Mouse (Mus musculus) embryonic fibroblast, embryonic 13.5 days (primary cell): ENCODE measurements around the gene Fmo5.

Experiments
- CTCF ChIP-seq: IDR thresholded peaks from 2 replicates; pipeline ENCODE4 v1.5.1; 2011; ENCODE audit warnings: mild to moderate bottlenecking, control low read depth, low read length, moderate library complexity, borderline replicate concordance; ENCODE audit not compliant: insufficient read depth
- POLR2A ChIP-seq: IDR thresholded peaks from 2 replicates; pipeline ENCODE4 v1.6.1; 2011; ENCODE audit warnings: low read depth, mild to moderate bottlenecking, control low read depth, low read length, moderate library complexity

- no peak for TF ChIP-seq POLR2A
- no peak for TF ChIP-seq CTCF
Measured at GRCm38 (mm10) chr3:97634288-97634761, 5.7 kb downstream of the Fmo5 start.
